Mouse (Mus musculus): ENCODE results near the gene Abca17.

The Abca17 gene

GRCm38 (mm10) chr17:24346831-24347230 lies 4.0 kb downstream of the Abca17 start:
- DNase-seq (ENCODE audit: low spot score): no peak

GRCm38 (mm10) chr17:24344672-24345071 lies 6.2 kb downstream of the Abca17 start:
- no peak for DNase-seq (ENCODE audit: low spot score)

- no peak for DNase-seq (ENCODE audit: low spot score)
Measured at GRCm38 (mm10) chr17:24327656-24328055, 23.2 kb downstream of the Abca17 start.

- no peak for DNase-seq (ENCODE audit: low spot score)
Measured at GRCm38 (mm10) chr17:24325051-24325450, 25.8 kb downstream of the Abca17 start.

GRCm38 (mm10) chr17:24320826-24321225 lies 30.0 kb downstream of the Abca17 start:
- DNase-seq (ENCODE audit: low spot score): no peak

- DNase-seq (ENCODE audit: low spot score): peak; percentile 36
Measured at GRCm38 (mm10) chr17:24307500-24307899, 43.4 kb downstream of the Abca17 start.

- no peak for DNase-seq (ENCODE audit: low spot score)
Measured at GRCm38 (mm10) chr17:24300651-24301050, 50.2 kb downstream of the Abca17 start.

- no peak for DNase-seq (ENCODE audit: low spot score)
Measured at GRCm38 (mm10) chr17:24289338-24289737, 61.5 kb downstream of the Abca17 start.

- no peak for DNase-seq (ENCODE audit: low spot score)
Measured at GRCm38 (mm10) chr17:24288477-24288876, 62.4 kb downstream of the Abca17 start.

- no peak for DNase-seq (ENCODE audit: low spot score)
Measured at GRCm38 (mm10) chr17:24285680-24286079, 65.2 kb downstream of the Abca17 start.

GRCm38 (mm10) chr17:24283266-24283818 lies 67.5 kb downstream of the Abca17 start:
- DNase-seq (ENCODE audit: low spot score): no peak

GRCm38 (mm10) chr17:24282637-24283036 lies 68.2 kb downstream of the Abca17 start:
- no peak for DNase-seq (ENCODE audit: low spot score)

GRCm38 (mm10) chr17:24279907-24280306 lies 71.0 kb downstream of the Abca17 start:
- DNase-seq (ENCODE audit: low spot score): no peak

GRCm38 (mm10) chr17:24267133-24267532 lies 83.7 kb downstream of the Abca17 start:
- DNase-seq (ENCODE audit: low spot score): no peak

- DNase-seq (ENCODE audit: low spot score): no peak
Measured at GRCm38 (mm10) chr17:24264766-24265165, 86.1 kb downstream of the Abca17 start.

- DNase-seq (ENCODE audit: low spot score): no peak
Measured at GRCm38 (mm10) chr17:24260516-24260915, 90.4 kb downstream of the Abca17 start.

GRCm38 (mm10) chr17:24259702-24260101 lies 91.2 kb downstream of the Abca17 start:
- no peak for DNase-seq (ENCODE audit: low spot score)

- no peak for DNase-seq (ENCODE audit: low spot score)
Measured at GRCm38 (mm10) chr17:24258981-24259380, 91.9 kb downstream of the Abca17 start.

GRCm38 (mm10) chr17:24252329-24252728 lies 98.5 kb downstream of the Abca17 start:
- no peak for DNase-seq (ENCODE audit: low spot score)

GRCm38 (mm10) chr17:24251320-24252069 lies 99.4 kb downstream of the Abca17 start, which contains the start of gene Ccnf:
Gene Ccnf (minus strand): TSS chr17:24251484.
- peak; percentile 98 for DNase-seq (ENCODE audit: low spot score)

- DNase-seq (ENCODE audit: low spot score): no peak
Measured at GRCm38 (mm10) chr17:24250988-24251319, 99.9 kb downstream of the Abca17 start.

- no peak for DNase-seq (ENCODE audit: low spot score)
Measured at GRCm38 (mm10) chr17:24248641-24249040, 102.2 kb downstream of the Abca17 start.

GRCm38 (mm10) chr17:24244061-24244460 lies 106.8 kb downstream of the Abca17 start:
- no peak for DNase-seq (ENCODE audit: low spot score)
